Mouse (Mus musculus): Measurements from ENCODE around the gene Pdgfb.

- no peak for TF ChIP-seq ELF1 (IDR thresholded peaks at IDR 0.05; ENCODE audit: low read depth, low read length)
- no peak for TF ChIP-seq POLR2A (IDR thresholded peaks at IDR 0.05; ENCODE audit: low read depth, low read length)
- TF ChIP-seq CTCF (conservative IDR thresholded peaks at IDR 0.05 in 1 of 2, IDR thresholded peaks at IDR 0.05 in 1 of 2; ENCODE audit: low read depth in 2 of 2, low read length in 2 of 2): no peak
Measured at GRCm38 (mm10) chr15:80014321-80015210, at the start of gene Pdgfb.
